Mouse (Mus musculus) myocyte (in vitro differentiated cells): Measurements from ENCODE around the gene Sbk1.

ENCODE experiments used
- CEBPB ChIP-seq: IDR thresholded peaks from 2 replicates; pipeline ENCODE4 v1.6.1; 2011; ENCODE audit warnings: mild to moderate bottlenecking, moderate library complexity; ENCODE audit not compliant: poor library complexity, insufficient read depth, severe bottlenecking
- E2F4 ChIP-seq: IDR thresholded peaks from one replicate; pipeline ENCODE4 v1.6.1; 2011; ENCODE audit warnings: mild to moderate bottlenecking, control low read depth, moderate library complexity; ENCODE audit not compliant: insufficient read depth
- MAX ChIP-seq: IDR thresholded peaks from one replicate; pipeline ENCODE4 v1.6.1; 2011; ENCODE audit warnings: low read depth, mild to moderate bottlenecking, control low read depth
- MYOG ChIP-seq, 3 experiments: IDR thresholded peaks; one replicate each; pipeline ENCODE4 v1.6.1; 2011; ENCODE audit warnings: control low read depth in 2 of 3, low read depth in 2 of 3, mild to moderate bottlenecking in 2 of 3; ENCODE audit not compliant: insufficient read length in 2 of 3, control insufficient read depth in 1 of 3, insufficient read depth in 1 of 3
- POLR2A ChIP-seq: IDR thresholded peaks from one replicate; pipeline ENCODE4 v1.6.1; 2011; ENCODE audit warnings: low read depth, mild to moderate bottlenecking, control low read depth, moderate library complexity; ENCODE audit not compliant: insufficient read length
- POLR2AphosphoS2 ChIP-seq: IDR thresholded peaks from one replicate; pipeline ENCODE4 v1.6.1; 2011; ENCODE audit warnings: low read depth, control low read depth; ENCODE audit not compliant: insufficient read length
- REST ChIP-seq: IDR thresholded peaks from one replicate; pipeline ENCODE4 v1.6.1; 2011; ENCODE audit warnings: mild to moderate bottlenecking, control low read depth, moderate library complexity; ENCODE audit not compliant: insufficient read depth, insufficient read length
- SRF ChIP-seq: IDR thresholded peaks from one replicate; pipeline ENCODE4 v1.6.1; 2011; ENCODE audit warnings: low read depth; ENCODE audit not compliant: control insufficient read depth, insufficient read length
- USF1 ChIP-seq: IDR thresholded peaks from one replicate; pipeline ENCODE4 v1.6.1; 2011; ENCODE audit warnings: low read depth, mild to moderate bottlenecking, control low read depth, moderate library complexity

GRCm38 (mm10) chr7:126267606-126268005 is 4.8 kb upstream of the Sbk1 start:
- TF ChIP-seq POLR2A (no peak), POLR2AphosphoS2 (no peak), MYOG (IDR thresholded peaks at IDR 0.05; ENCODE audit: control insufficient read depth in 1 of 3, insufficient read depth in 1 of 3, insufficient read length in 2 of 3, low read depth in 2 of 3) (no peak), SRF (no peak), MAX (no peak), USF1 (no peak), REST (no peak), CEBPB (no peak), E2F4 (no peak)
